Mouse (Mus musculus) testis, adult 2 months (tissue): ENCODE measurements around the gene Lmf1. TPM values are rescaled to one million over a fixed set of nuclear protein-coding genes. Genes with fewer than 3 reads are reported as not detected.

ENCODE experiments used
- H3K27ac ChIP-seq: fragments of 200-500 bp; 2 replicates; pipeline ENCODE4 v1.5.1; 2012; ENCODE audit warnings: low read depth, low read length; ENCODE audit not compliant: control insufficient read depth, insufficient read depth
- H3K27me3 ChIP-seq: fragments of 200-500 bp; 2 replicates; pipeline ENCODE4 v1.6.1; 2012; ENCODE audit warnings: mild to moderate bottlenecking, low read length, moderate library complexity; ENCODE audit not compliant: control insufficient read depth, insufficient read depth
- H3K36me3 ChIP-seq: fragments of 200-500 bp; 2 replicates; pipeline ENCODE4 v1.6.1; 2012; ENCODE audit warnings: mild to moderate bottlenecking, low read length; ENCODE audit not compliant: control insufficient read depth, insufficient read depth
- H3K4me1 ChIP-seq: fragments of 200-500 bp; 2 replicates; pipeline ENCODE4 v1.6.1; 2012; ENCODE audit warnings: low read length; ENCODE audit not compliant: control insufficient read depth, insufficient read depth
- H3K4me3 ChIP-seq: fragments of 200-500 bp; 2 replicates; pipeline ENCODE4 v1.5.1; 2012; ENCODE audit warnings: low read depth, mild to moderate bottlenecking, low read length, moderate library complexity, mixed read lengths; ENCODE audit not compliant: control insufficient read depth
- CTCF ChIP-seq: fragments of 200-500 bp; IDR thresholded peaks from 2 replicates; pipeline ENCODE4 v1.5.1; 2012; ENCODE audit warnings: low read depth, mild to moderate bottlenecking, inconsistent platforms, low read length, moderate library complexity; ENCODE audit not compliant: control insufficient read depth, insufficient read depth, insufficient replicate concordance
- POLR2A ChIP-seq: fragments of 200-500 bp; IDR thresholded peaks from 2 replicates; pipeline ENCODE4 v1.6.1; 2012; ENCODE audit warnings: low read depth, mild to moderate bottlenecking, inconsistent platforms, low read length, moderate library complexity; ENCODE audit not compliant: control insufficient read depth
- polyA plus RNA-seq: library from polyadenylated mRNA; depleted of rRNA; stranded (reverse); fragments of >200 nt; gene quantifications from 2 replicates; pipeline ENCODE4 v1.2.3, GENCODE M21; 2012

Gene Lmf1
- polyA plus RNA-seq, 1 experiment: 93.5 TPM

GRCm38 (mm10) chr17:25568880-25569279 lies 10.0 kb upstream of the Lmf1 start:
- Histone ChIP-seq H3K27ac (peak overlapping the region; percentile 15; the same call in 1 of the 2 replicates), H3K4me3 (peak overlapping the region; percentile 72), H3K27me3 (no peaks in the 10 kb centered on the region), H3K36me3 (no peaks in the 10 kb centered on the region), H3K4me1 (peaks cover 25% of the 10 kb centered on the region)
- no peak for TF ChIP-seq POLR2A
- no peak for TF ChIP-seq CTCF

- TF ChIP-seq POLR2A (no peak), CTCF (no peak)
- H3K4me1 ChIP-seq: peaks cover 25% of the 10 kb centered on the region
- H3K4me3 ChIP-seq: peak overlapping the region; percentile 72
- no peaks in the 10 kb centered on the region for H3K36me3 ChIP-seq
- peak overlapping the region; percentile 46 for H3K27ac ChIP-seq
- no peaks in the 10 kb centered on the region for H3K27me3 ChIP-seq
These were observed 8.8 kb upstream of the Lmf1 start for GRCm38 (mm10) chr17:25569833-25570647.

- TF ChIP-seq POLR2A: peak; percentile 42
- no peak for TF ChIP-seq CTCF
- Histone ChIP-seq H3K4me1 (peaks cover 25% of the 10 kb centered on the region), H3K36me3 (no peaks in the 10 kb centered on the region), H3K4me3 (peak within 1 kb of the TSS; percentile 72), H3K27ac (peak within 1 kb of the TSS; percentile 46), H3K27me3 (no peaks in the 10 kb centered on the region)
These were observed 8.0 kb upstream of the Lmf1 start, which contains the start of gene Sox8 for GRCm38 (mm10) chr17:25570648-25571452. TSS of gene Sox8 (minus strand) at chr17:25570686.

- H3K27ac ChIP-seq: no peak overlapping the region
- TF ChIP-seq CTCF (no peak), POLR2A (no peak)
- H3K36me3 ChIP-seq: no peaks in the 10 kb centered on the region
- no peaks in the 10 kb centered on the region for H3K27me3 ChIP-seq
- H3K4me1 ChIP-seq: peaks cover 25% of the 10 kb centered on the region
- peak overlapping the region; percentile 10 for H3K4me3 ChIP-seq
These were observed 7.4 kb upstream of the Lmf1 start for GRCm38 (mm10) chr17:25571453-25571820.

GRCm38 (mm10) chr17:25575208-25575971 lies 3.5 kb upstream of the Lmf1 start:
- Histone ChIP-seq H3K27me3 (no peaks in the 10 kb centered on the region), H3K27ac (no peak overlapping the region), H3K36me3 (no peaks in the 10 kb centered on the region), H3K4me1 (peaks cover 11% of the 10 kb centered on the region), H3K4me3 (no peak overlapping the region)
- TF ChIP-seq POLR2A (no peak), CTCF (no peak)

GRCm38 (mm10) chr17:25576034-25576433 lies 2.9 kb upstream of the Lmf1 start:
- Histone ChIP-seq H3K4me3 (no peak overlapping the region), H3K4me1 (peaks cover 6% of the 10 kb centered on the region), H3K27ac (no peak overlapping the region), H3K36me3 (no peaks in the 10 kb centered on the region), H3K27me3 (no peaks in the 10 kb centered on the region)
- TF ChIP-seq POLR2A (no peak), CTCF (no peak)

- H3K27me3 ChIP-seq: no peaks in the 10 kb centered on the region
- TF ChIP-seq POLR2A (no peak), CTCF (no peak)
- H3K4me3 ChIP-seq: no peak overlapping the region
- no peak overlapping the region for H3K27ac ChIP-seq
- peaks cover 6% of the 10 kb centered on the region for H3K4me1 ChIP-seq
- H3K36me3 ChIP-seq: no peaks in the 10 kb centered on the region
These were observed 1.6 kb upstream of the Lmf1 start for GRCm38 (mm10) chr17:25577263-25577662.
